Mouse (Mus musculus) limb, embryonic 11.5 days (tissue): Measurements from ENCODE around the gene Ccnd1. TPM values are rescaled to one million over a fixed set of nuclear protein-coding genes. Genes with fewer than 3 reads are reported as not detected.

Experiments used
- ATAC-seq: fragments of 200-750 bp; cut with Nextera tagmentation; 2 replicates; pipeline ENCODE4 v1.8.0; 2017; ENCODE audit warnings: low read depth; ENCODE audit not compliant: insufficient number of reproducible peaks, low FRiP score, low TSS enrichment
- DNase-seq: peaks from one replicate; pipeline ENCODE4 v3.0.0-alpha.2; 2015; ENCODE audit warnings: low spot score
- H3K27ac ChIP-seq: fragments of 300-500 bp; sonication (generic); replicated peaks from 2 replicates; pipeline ENCODE4 v1.5.1; 2014; ENCODE audit warnings: low read depth, mild to moderate bottlenecking, low read length
- H3K27me3 ChIP-seq: fragments of 300-500 bp; sonication (generic); 2 replicates; pipeline ENCODE4 v1.6.1; 2014; ENCODE audit warnings: mild to moderate bottlenecking, low read length, mixed read lengths; ENCODE audit not compliant: control insufficient read depth, insufficient read depth
- H3K36me3 ChIP-seq: fragments of 300-500 bp; sonication (generic); 2 replicates; pipeline ENCODE4 v1.6.1; 2014; ENCODE audit warnings: mild to moderate bottlenecking, low read length, moderate library complexity, mixed read lengths; ENCODE audit not compliant: control insufficient read depth, insufficient read depth
- H3K4me1 ChIP-seq: fragments of 300-500 bp; sonication (generic); 2 replicates; pipeline ENCODE4 v1.6.1; 2014; ENCODE audit warnings: low read length, mixed read lengths; ENCODE audit not compliant: control insufficient read depth, insufficient read depth
- H3K4me2 ChIP-seq: fragments of 300-500 bp; sonication (generic); 2 replicates; pipeline ENCODE4 v1.6.1; 2014; ENCODE audit warnings: low read depth, mild to moderate bottlenecking, moderate library complexity; ENCODE audit not compliant: severe bottlenecking
- H3K4me3 ChIP-seq: fragments of 300-500 bp; sonication (generic); 2 replicates; pipeline ENCODE4 v1.5.1; 2014; ENCODE audit warnings: low read depth, low read length
- H3K9ac ChIP-seq: fragments of 300-500 bp; sonication (generic); 2 replicates; pipeline ENCODE4 v1.6.1; 2014; ENCODE audit warnings: mild to moderate bottlenecking, low read length
- H3K9me3 ChIP-seq: fragments of 300-500 bp; sonication (generic); 2 replicates; pipeline ENCODE4 v1.6.1; 2016; ENCODE audit warnings: low read length; ENCODE audit not compliant: control insufficient read depth
- WGBS: fragments of 180-500 bp; shearing (Covaris S2); extraction: QIAGEN DNeasy Blood & Tissue Kit; methylation state at CpG from one replicate; pipeline ENCODE4 v1.1.7; 2014; 5-methylcytosine and 5-hydroxymethylcytosine counted together
- polyA plus RNA-seq: library from polyadenylated mRNA; unstranded; fragments of >200 nt; fragmentation: Nextera tagmentation; extraction: Ambion mirVana; gene quantifications from 2 replicates; pipeline ENCODE4 v1.2.1, GENCODE M21; 2014

Ccnd1 gene
- polyA plus RNA-seq, 1 experiment from 2014 or later, result 200 TPM

DNA sequence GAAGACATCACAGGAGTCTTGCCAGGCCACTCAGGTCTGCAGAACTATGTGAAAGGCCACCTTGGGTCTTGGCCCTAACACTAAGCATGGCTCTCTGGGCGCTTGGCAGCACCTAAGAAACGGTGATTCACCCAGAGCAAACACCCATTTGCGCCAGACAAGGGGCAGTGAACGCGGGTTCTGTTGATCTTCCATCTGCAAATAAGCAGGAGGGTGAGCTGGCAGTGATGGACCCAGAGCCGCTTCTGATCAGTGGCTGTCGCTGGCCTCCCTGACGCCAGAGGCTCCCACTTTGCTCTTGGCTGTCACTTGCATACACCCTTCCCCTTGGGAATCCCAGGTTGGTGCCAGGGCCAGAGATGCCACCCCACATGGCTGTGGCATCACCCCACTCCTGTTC lies 10.2 kb downstream of the Ccnd1 start:
- 87% methylated on average over 8 of the region's 8 CpGs for WGBS
- Histone ChIP-seq H3K9ac (no peak overlapping the region), H3K9me3 (no peaks in the 10 kb centered on the region), H3K27me3 (no peaks in the 10 kb centered on the region), H3K4me2 (no peak overlapping the region), H3K4me3 (no peak overlapping the region), H3K4me1 (peaks cover 5% of the 10 kb centered on the region; the same call in 1 of the 2 replicates), H3K36me3 (peaks cover 6% of the 10 kb centered on the region), H3K27ac (no peak overlapping the region)
- ATAC-seq (no peak), DNase-seq (no peak)

GRCm38 (mm10) chr7:144928889-144929210 lies 10.9 kb downstream of the Ccnd1 start:
- DNase-seq (no peak), ATAC-seq (no peak)
- Histone ChIP-seq H3K9me3 (no peaks in the 10 kb centered on the region), H3K4me3 (no peak overlapping the region), H3K27ac (no peak overlapping the region), H3K27me3 (no peaks in the 10 kb centered on the region), H3K9ac (no peak overlapping the region), H3K4me2 (no peak overlapping the region), H3K4me1 (peaks cover 5% of the 10 kb centered on the region; the same call in 1 of the 2 replicates), H3K36me3 (peaks cover 6% of the 10 kb centered on the region; the same call in 1 of the 2 replicates)
- WGBS, result 87% methylated on average over 6 of the region's 6 CpGs

DNA sequence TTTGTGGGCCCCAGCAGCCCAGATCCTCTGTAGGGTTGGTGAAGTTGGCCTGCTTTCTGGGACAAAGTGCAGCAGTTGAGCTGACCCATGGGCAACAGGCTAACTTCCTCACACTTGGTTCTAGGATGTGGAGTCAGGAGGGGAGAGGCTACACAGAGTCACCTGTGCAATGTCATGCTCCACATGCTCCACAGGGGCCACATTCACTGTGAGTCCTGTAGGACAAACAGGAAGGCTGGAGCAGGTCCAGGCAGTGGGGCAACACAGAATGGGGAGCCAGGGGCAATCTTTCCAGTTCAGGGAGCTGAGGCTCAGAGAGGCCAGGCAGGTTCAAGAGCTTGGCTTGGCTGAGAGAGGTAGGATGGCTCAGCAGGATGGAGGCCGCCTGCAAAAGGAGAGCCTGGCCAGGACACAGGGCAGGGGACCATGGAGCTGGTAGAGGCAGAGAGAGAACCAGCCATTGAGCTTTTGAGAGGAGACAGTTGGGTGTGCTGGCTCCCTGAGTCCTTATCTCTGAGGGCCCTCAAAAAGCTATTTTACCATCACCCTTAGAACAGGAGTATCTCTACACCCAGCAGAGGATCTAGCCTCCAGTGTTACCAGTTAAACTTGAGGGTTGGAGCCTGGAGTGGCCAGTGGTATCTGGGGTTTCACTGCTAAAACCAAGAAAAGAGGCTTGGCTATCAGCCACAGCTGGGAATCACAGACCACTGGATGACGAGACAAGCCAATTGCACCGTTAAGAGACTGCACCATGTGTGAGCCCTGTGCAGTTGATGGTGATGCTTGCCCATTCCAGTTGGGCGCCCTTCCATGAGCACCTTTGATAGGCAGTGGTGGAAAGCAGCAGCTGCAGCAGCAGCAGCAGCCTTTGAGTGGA lies 11.5 kb downstream of the Ccnd1 start:
- no peak for ATAC-seq
- H3K4me1 ChIP-seq, result peaks cover 5% of the 10 kb centered on the region; the same call in 1 of the 2 replicates
- WGBS, result 82% methylated on average over 4 of the region's 4 CpGs
- H3K9ac ChIP-seq, result no peak overlapping the region
- H3K27ac ChIP-seq, result no peak overlapping the region
- no peak for DNase-seq
- H3K36me3 ChIP-seq, result peaks cover 6% of the 10 kb centered on the region; the same call in 1 of the 2 replicates
- no peak overlapping the region for H3K4me2 ChIP-seq
- no peaks in the 10 kb centered on the region for H3K9me3 ChIP-seq
- H3K4me3 ChIP-seq, result no peak overlapping the region
- no peaks in the 10 kb centered on the region for H3K27me3 ChIP-seq

DNA sequence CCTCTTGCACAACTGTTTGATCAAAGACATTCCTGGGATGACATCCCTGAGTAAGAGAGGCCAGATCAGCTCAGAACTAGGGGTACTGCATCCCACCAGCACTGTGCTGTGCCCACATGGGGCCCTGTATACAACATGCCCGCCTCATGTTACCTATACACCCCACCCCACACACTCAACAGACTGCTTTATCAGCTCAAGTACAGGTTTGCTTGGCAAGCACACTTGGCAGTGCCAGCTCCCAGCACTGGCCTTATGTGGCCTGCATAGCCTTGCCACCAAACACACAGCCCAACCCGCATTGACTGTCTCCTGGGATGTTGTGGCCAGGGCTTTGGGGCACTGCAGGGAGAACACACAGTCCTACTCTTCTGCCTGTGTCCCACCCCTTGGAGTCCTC lies 12.1 kb downstream of the Ccnd1 start:
- Histone ChIP-seq H3K36me3 (0 out of 2 replicates have a peak, but pooled peaks cover 2% of the 10 kb centered on the region), H3K4me1 (peaks cover 4% of the 10 kb centered on the region; the same call in 1 of the 2 replicates), H3K4me3 (no peak overlapping the region), H3K27me3 (no peaks in the 10 kb centered on the region), H3K4me2 (no peak overlapping the region), H3K27ac (no peak overlapping the region), H3K9ac (no peak overlapping the region), H3K9me3 (no peaks in the 10 kb centered on the region)
- WGBS, result 81% methylated on average over 2 of the region's 2 CpGs
- ATAC-seq, result no peak
- DNase-seq, result no peak

DNA sequence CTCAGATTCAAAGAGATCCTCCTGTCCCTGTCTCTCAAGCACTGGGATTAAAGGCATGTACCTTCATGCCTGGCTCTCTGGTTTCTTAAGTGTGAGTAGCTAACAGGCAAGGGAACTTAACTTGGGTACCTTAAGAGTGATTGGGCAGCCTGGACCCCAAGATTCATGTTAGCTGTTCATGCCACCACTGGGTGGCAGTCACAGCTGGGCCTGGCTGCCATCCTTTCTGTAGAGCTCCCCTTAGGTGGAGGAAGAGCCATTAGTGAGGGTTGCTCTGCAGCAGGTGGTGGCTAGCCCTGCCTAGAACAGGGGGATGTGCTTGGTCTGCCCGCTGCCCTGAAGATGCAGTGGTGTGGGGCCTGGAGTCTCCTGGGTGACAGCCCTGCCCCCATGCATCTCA lies 20.9 kb downstream of the Ccnd1 start:
- WGBS, result 81% methylated on average over 1 of the region's 1 CpGs
- DNase-seq (no peak), ATAC-seq (no peak)
- Histone ChIP-seq H3K9ac (no peak overlapping the region), H3K36me3 (peaks cover 7% of the 10 kb centered on the region; the same call in 1 of the 2 replicates), H3K27me3 (no peaks in the 10 kb centered on the region), H3K4me1 (peaks cover 8% of the 10 kb centered on the region), H3K27ac (no peak overlapping the region), H3K9me3 (no peaks in the 10 kb centered on the region), H3K4me2 (no peak overlapping the region), H3K4me3 (no peak overlapping the region)

GRCm38 (mm10) chr7:144914948-144915750 lies 24.6 kb downstream of the Ccnd1 start, which contains the start of gene LTO1:
Gene LTO1 (plus strand): TSS chr7:144915100.
- Histone ChIP-seq H3K36me3 (peaks cover 7% of the 10 kb centered on the region; the same call in 1 of the 2 replicates), H3K4me1 (peaks cover 8% of the 10 kb centered on the region), H3K4me3 (peak within 1 kb of the TSS; percentile 63), H3K27ac (no peak within 1 kb of the TSS), H3K27me3 (no peaks in the 10 kb centered on the region), H3K9me3 (no peaks in the 10 kb centered on the region), H3K9ac (peak within 1 kb of the TSS; percentile 72), H3K4me2 (peak within 1 kb of the TSS; percentile 92)
- peak; percentile 92 for DNase-seq
- ATAC-seq, result peak; percentile 87
- under 1% methylated on average over 55 of the region's 55 CpGs for WGBS

- Histone ChIP-seq H3K36me3 (peaks cover 4% of the 10 kb centered on the region; the same call in 1 of the 2 replicates), H3K27ac (no peak overlapping the region), H3K4me2 (peak overlapping the region; percentile 92), H3K9me3 (no peaks in the 10 kb centered on the region), H3K4me1 (peaks cover 8% of the 10 kb centered on the region), H3K27me3 (no peaks in the 10 kb centered on the region), H3K4me3 (peak overlapping the region; percentile 63), H3K9ac (peak overlapping the region; percentile 72)
- ATAC-seq, result peak; percentile 90
- no peak for DNase-seq
- 9% methylated on average over 17 of the region's 17 CpGs for WGBS
Measured at GRCm38 (mm10) chr7:144914296-144914947, 25.3 kb downstream of the Ccnd1 start.

DNA sequence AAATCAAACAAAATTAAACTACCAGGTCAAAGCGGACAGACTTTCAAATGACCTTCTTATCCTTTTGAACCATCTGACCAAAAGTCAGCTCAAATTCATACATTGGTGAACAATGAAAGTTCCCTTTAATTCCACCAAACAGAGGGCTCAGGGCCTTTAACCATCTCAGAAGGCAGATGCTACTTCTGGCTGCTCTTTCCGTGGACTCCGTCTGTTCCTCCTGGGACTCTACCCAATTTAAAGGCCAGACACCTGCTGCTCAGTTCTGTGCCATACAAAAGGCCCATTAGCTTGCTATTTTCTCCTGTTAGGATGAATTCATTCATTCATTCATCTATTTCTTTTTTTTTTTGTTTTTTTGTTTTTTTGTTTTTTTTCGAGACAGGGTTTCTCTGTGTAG lies 26.8 kb downstream of the Ccnd1 start:
- H3K9ac ChIP-seq, result no peak overlapping the region
- 88% methylated on average over 4 of the region's 4 CpGs for WGBS

More for the DNA sequence above, 26.8 kb downstream of the Ccnd1 start:
- Histone ChIP-seq H3K27ac (no peak overlapping the region), H3K27me3 (no peaks in the 10 kb centered on the region), H3K9me3 (no peaks in the 10 kb centered on the region), H3K4me1 (peaks cover 8% of the 10 kb centered on the region), H3K4me2 (no peak overlapping the region), H3K4me3 (no peak overlapping the region), H3K36me3 (no peaks in the 10 kb centered on the region)
- ATAC-seq (no peak), DNase-seq (no peak)
